Mouse (Mus musculus): ENCODE data around the gene Akt1s1.

Akt1s1 gene

DNA sequence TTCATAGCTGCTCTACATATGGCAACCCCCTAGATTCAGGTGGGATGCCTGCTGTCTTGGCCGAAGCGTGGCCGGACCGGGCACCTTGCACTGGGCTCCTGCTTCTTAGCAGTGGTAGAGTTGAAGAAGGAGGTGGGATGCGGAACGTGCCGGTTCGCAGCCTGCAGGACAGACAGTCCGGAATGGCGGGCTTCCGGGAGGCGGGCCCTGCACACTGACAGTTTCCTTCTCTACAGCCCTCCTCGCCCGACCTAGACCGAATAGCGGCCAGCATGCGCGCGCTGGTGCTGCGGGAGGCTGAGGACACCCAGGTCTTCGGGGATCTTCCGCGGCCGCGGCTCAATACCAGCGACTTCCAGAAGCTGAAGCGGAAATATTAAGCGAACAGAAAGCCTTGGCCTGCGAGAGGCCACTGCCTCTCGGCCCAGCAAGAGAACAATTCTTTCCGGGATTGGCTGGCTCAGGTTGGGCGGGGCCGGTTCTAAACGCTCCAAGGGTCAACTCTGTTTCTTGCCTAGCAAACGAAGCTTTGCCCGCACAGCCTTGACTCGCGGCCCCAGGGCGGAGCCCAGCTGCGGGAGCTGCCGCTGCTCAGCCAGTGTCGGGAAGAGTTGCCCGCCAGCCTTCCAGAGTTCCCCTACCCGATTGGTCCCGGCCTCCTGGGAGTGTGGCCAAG, 5.7 kb downstream of the Akt1s1 start:
- peak; percentile 93 for DNase-seq

DNA sequence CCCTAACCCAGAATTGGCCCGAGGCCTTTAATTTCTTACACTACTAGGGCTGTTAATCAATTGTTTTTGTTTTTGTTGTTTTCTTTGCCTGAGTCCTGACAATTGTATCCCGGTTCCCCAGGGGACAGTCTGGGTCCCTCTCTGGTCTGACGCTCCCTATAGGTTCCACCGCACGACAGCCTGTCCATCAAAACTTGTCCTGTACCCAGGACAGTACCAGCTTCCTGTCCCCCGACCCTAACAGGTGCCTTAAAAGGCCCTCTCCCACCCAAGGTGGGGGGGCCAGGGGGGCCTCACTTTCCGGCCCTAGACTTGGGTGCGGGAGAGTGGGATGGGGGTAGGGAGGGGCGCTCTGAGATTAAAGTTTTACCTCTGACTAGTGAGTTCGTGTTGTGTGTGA, 6.2 kb downstream of the Akt1s1 start:
- no peak for DNase-seq

DNA sequence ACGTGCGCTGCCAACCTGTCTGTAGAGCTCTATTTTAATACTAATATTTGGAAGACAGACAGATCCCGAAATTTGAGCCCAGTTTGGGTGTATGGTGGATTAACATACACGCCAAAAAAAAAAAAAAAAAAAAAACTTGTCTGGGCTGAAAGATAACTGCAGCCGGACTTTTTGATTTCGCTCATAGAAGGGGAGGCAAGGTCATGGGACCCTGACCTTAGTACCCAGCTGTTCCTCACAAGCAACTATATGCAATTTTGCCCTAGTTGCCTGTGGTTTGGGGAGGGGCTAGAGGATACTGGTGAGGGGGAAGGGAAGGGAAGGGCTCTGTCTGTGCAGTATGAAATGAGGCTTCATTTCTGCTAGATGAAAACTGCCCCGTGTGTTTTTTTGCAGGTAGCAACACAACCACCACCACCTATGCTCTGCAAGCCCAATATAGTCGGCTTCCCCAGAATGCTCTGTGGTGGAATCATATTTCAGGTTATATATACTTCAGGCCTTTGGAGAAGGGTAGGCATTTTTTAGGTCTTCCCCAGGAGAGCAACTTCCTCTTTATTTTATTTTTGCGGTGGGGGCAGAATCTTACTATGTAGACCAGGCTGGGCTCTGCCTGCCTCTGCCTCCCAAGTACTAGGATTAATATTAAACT, 7.6 kb downstream of the Akt1s1 start:
- no peak for DNase-seq

DNA sequence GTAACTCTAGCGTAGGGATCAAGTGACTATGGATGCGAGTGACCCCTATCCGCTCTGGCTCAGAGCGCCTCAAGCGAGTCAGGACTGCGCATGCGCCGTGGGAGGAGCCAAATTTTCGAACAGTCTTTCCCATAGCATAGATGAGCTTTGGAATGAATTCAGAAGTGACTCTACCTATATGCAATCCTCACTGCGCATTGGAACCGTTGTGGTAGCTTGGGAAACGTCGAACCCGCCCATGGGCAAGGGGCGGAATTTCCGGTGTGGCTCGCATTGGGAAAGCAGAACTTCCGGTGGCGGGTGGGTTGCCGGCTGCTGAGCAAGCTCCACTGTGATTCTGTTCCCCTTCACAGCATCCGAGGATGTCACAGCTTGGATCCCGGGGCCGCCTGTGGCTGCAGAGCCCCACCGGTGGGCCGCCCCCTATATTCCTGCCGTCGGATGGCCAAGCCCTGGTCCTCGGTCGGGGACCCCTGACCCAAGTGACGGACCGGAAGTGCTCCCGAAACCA, 8.3 kb downstream of the Akt1s1 start, which contains the start of gene Pnkp:
Gene Pnkp, plus strand, starts transcription at position 98 of the 511 bp plus-strand sequence.
- peak; percentile 89 for DNase-seq

DNA sequence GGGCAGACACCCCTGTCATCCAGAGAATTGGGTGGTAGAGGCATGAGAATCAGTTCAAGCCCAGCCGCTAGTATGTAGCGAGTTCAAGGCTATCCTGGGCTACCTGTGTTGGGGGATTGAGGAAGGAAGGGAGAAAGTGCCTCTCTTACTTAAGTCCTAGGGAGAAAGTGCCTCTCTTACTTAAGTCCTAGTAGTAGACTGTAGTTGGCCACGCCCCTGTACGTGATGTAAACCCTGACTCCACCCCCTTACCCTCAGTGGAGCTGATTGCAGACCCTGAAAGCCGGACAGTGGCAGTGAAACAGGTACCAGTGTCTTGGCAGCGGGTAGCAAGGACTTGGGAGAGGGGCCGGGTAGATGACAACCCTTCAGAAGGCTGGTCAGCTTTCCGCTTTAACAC, 9.1 kb downstream of the Akt1s1 start:
- peak; percentile 84 for DNase-seq

DNA sequence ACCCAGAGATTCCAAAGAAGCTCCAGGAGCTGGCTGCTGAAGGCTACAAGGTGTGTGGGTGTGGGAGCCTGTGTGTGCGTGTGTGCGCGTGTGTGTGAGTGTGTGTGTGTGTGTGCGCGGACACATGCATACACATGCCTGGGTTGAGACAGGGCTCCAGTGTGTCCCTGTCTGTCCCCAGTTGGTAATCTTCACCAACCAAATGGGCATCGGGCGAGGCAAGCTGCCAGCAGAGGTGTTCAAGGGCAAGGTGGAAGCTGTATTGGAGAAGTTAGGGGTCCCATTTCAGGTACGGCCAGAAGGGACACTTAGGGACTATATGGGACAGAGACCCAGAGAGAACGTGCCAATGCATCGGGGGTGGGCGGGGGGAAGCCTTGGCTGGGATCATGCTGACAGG, 11.1 kb downstream of the Akt1s1 start:
- DNase-seq = no peak

DNA sequence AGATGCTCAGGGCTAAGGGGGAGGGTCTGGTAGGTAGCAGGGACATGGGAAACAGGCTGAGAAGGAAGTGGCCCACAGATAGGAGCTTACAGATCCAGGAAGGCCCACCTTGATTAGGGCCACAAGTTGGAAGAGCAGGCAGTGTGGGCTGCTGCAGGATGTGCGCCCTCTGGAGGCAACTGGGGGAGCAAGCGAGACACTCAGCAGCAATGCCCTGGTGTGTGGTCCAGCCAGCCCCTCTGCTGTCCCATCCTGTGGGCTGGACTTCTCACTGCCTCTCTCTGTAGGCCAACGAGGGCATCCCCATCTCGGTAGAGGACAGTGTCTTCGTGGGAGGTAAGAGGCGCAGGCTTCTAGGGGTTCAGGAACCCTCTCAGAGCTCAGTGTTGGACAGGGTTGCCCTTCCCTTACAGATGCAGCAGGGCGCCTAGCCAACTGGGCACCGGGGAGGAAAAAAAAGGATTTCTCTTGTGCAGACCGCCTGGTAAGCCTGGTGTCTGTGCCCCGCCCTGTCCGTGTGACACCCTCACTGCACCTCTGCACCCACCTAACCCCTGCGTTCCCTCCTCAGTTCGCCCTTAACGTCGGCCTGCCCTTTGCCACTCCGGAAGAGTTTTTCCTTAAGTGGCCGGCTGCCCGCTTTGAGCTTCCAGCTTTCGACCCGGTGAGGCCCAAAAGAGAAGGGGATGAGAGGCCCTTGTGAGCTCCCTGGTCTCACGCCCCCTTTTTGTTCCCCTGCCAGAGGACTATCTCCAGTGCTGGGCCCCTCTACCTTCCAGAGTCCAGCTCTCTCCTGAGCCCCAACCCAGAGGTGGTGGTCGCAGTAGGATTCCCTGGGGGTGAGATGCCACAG, 12.0 kb downstream of the Akt1s1 start:
- DNase-seq = peak; percentile 75

DNA sequence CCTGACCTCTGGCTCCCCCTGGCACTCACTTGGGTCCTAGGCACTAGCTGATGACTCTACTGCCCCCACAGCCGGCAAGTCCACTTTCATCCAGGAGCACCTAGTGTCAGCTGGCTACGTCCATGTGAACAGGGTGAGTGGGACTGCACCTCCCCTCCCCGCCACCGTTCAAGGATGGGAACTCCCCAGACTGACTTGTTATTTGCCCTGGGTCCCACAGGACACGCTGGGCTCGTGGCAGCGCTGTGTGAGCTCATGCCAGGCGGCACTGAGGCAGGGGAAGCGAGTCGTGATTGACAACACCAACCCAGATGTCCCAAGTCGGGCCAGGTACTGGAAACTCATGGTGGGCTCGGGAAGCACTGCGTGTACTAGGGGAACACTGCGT, 12.6 kb downstream of the Akt1s1 start:
- DNase-seq = no peak

DNA sequence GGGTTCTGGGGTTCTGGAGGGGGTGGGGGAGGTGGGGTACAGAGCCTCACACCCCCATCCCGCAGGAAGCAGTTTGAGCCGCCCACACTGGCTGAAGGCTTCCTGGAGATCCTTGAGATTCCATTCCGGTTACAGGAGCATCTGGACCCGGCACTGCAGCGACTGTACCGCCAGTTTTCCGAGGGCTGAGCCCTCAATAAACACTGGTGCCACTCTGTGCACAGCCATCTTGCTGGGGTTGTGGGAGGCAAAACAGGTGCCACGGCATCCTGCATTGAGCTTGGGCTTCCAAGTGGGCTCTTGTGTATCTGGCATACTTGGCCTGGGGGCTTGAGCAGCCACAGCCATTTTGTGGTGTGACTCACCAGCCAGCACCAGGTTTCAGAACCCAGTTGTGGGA, 13.6 kb downstream of the Akt1s1 start:
- no peak for DNase-seq

DNA sequence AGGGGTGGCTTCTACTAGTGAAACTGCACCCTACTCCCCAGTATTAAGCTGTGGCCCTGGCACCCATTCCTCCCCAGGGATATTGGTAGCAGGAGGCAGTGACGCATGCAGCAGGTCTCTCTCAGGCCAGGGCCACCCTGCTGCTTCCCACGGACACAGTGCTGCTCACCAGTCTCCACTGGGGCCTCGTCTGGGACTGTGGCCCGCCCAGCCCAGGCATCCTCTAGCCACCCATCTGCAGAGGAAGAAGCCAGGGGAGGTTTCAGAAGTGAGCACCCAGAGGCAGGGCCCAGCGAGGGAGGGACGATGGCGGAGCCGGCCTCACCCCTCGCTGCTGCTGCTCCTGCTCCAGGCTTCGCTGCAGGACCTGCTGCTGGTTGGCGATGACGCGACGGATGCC, 14.4 kb downstream of the Akt1s1 start:
- DNase-seq = no peak

DNA sequence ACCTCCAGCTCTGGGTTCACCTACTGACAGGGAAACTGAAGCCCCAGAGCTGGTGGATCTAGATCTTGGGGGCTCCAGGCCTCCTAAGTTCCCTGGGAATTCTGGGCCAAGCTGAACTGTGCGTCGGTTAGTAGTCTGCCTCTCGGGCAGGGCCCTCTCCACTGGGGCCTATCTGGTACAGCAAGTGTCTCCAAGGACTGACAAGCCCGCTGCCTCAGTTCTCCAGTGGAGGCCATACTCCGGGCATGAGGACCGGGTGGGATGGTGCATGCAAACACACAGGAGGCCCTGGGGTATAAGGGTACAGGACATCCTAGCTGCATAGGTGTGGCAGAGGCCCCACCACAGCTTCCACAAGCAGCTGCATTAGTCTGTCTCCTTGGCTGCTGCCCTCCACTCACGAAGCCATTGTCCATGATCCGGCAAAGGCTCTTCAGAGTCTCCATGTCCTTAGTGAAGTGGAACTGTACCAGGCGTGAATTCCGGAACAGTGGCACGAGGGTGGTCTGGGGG, 15.2 kb downstream of the Akt1s1 start:
- DNase-seq = no peak

DNA sequence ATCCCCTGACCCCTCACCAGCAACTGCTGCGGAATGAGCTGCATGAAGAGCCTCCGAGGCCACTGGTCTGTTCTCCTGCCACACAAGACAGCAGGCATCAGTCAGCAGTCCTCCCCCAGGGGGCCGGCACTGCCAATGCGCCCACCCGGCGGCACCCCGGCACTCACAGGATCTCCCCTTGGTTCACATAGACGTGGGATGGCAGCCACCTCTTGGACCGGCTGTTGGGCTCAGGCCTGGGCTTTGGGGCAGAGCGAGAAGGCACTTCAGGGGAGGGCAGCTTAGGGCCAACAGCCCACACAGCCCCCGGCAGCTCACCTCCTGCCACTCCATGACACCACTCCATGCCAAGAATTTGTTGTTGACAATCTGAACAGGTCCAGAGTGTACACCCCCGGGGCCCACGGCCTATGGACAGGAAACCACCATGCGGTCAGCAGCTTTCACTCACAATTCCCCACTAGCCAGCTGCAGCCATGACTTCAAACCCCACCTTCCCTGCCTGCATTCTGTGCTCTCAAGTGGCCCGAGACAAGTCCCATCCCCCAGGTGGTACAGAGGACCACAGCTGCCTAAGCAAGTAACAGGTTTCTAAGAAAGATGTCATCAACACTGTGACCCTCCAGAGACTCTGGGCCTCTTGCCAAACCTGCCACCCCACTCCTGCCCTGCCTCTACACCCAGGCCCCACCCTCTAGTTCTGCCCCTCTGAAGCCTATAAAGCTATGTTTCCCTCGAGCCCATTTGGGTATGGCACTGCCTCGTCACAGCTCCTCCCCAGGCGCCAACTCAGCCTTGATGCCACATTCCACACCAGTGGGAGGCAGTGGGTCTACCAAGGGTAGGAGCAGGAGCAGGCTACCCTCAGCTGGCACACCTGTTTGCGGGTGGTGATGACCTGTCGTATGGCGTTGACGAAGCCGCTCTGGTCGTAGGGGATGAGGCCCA, 16.1 kb downstream of the Akt1s1 start:
- no peak for DNase-seq

DNA sequence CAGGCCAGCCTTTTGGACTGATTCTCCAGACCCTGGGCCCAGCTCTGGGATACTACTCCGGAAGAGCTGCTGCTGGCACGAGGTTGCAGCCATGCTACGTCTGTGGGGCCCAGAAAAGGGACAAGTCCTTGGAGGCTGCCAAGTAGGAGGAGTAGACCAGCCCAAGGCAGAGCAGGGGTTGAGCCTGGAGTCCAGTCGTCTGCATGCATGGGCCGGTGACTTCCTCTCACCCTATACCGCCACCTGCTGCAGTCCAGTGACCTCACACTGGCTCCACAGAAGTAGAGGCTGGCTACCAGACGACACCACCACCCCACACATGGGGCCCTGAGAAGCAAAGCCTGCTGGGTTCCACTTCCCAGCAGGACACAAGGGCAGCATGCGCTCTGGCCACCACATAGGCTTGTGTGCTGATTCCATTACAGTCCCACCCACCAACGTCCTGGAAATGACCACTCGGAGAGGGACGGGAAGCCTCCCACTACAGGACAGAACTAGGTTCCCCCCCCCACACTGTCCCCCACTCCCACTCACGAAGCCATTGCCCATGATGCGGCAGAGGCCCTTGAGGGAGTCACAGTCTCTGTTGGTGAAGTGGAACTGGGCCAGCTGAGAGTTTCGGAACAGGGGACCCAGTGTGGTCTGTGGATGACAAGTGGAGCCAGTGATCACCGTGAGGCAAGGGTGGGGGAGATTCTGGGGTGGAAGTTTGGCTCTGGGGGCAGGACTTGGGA, 17.7 kb downstream of the Akt1s1 start:
- peak; percentile 46 for DNase-seq

DNA sequence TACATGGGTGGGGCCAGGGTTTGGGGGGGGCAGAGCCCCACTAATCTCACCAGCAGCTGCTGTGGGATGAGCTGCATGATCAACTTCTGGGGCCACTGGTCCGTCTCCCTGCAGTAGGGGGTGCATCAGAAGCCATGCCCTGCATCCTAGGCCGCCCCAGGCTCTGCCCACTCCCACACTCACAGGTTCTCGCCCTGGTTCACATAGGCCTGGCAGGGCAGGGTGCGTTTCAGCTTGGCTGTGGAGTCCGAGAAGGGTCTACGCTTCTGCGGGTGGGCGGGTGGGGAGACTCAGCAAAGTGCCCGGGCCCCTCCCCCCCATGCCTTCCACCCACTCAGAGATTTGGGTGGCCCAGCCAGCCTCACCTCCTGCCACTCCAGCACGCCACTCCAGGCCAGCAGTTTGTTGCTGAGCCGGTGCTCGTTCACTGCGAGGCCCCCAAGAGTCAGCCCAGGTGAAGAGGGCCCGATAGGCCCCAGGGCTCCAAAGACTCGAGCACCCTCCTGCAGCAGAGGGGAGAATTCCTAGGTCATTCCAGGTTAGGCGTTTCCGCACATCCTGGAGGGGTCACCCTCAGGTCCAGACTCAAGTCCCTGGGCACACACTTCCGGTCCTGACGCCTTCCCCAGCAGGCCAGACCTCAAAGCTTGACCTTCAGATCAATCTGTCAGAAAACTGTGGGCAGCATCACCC, 18.4 kb downstream of the Akt1s1 start:
- no peak for DNase-seq

DNA sequence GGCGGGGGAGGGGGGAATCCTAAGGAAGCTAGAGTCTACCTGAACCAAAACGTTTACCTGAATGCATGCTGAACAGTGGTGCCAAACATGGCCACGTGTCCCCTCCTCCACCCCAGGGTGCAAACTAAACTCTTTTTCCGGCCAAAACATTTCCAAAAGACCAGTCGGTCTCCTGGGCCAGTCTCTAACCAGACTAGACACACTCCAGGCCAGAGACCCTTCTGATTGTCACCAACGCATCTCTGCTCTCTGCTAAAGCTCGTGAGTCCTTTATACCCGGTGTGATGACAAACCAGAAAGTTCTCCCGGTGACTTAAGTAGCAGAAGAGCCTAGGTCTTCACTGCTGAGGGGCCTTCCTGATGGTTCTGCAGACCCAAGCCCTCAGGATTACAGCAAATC, 19.0 kb downstream of the Akt1s1 start:
- no peak for DNase-seq

DNA sequence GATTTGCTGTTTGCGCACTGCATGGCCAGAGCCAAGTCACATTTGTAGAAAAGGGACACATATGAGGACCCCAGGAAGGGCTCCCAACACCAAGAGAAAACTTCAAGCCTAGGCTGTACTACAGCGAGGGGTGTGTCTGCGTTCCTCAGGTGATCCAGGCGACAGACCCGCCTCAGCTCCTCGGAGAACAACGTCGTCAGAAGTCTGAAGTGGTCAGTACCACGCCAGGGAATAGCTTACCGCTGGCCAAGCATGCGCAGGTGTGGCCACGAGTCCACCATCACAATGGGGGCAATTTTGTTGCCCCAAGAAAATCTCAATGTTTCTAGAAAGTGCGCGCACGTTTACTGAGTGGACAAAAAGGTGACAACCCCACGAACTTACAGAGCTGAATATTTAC, 19.7 kb downstream of the Akt1s1 start:
- DNase-seq = no peak

DNA sequence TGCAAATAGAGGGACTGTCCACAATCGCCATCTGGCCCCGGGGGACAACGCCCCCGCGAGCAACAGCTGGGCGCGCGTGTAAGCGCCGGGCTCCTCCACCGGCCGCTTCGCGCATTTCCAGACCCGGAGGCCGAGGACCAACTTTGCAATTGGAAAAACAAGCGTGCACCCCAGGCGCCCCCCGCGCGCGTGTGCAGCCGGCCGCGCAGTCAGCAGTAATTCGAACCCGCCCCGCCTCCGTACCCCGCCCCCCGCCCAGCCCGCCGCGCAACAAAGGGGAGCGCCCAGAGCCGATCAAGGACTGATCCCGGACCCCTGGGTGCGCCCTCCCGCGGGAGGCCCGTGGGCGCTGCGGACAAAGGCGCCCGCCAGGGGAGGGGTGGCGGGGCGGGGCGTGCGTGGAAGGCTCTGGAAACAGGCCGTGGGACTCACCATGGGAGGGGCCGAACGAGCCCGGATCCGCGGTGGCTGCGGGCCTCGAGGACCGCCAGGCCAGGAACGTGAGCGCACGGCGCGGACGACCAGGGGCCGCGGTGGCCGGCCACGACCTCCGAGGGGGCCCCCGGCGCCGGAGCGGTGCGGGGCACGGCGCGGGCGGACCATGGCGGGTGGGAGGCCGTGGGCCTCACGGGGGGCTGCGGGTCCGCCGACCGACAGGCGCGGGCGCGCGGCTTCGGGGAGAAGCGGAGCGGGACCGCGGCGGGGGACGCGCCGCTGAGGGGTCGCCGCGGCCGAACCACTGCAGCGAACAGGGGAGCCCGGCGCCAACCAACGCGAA, 20.3 kb downstream of the Akt1s1 start:
- DNase-seq = peak; percentile 74

DNA sequence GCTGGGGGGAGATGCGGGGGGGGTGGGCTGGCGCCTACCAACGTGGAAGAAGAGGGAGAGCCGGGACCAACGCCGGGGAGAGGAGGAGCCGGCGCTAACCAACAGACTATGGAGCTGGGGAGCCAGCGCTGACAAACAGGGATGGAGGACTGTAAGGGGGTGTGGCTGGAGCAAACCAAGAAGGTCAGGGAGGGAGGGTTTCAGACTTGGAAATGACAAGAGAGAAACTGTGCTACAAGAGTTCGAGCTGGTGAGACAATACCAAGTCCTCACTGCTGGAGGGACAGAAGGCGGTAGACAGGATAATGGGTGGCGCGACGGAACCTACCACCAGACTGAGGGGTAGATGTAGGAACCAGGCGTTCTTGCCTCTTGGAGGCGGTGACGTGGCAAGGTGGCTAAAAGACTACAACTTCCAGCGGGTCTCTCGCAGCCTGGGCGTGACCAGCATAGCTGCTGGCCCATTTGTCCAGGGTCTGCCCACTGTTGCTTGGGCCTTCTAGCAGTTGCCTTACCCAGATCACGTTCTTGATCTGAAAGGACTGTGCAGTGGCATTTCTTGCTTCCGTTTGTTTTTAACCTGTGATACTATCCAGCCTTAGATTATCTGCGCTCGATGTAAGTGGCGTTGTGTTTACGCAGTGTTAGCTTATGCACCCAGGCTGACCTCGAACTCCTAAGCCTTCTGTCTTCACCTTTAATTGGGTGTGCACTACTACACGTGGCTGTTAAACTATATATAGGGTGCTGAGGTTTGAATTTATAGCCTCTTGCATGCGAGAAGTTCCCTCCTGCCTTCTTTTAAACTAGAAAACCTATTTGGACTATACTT, 21.1 kb downstream of the Akt1s1 start, which contains the start of gene Ptov1:
Gene Ptov1, minus strand, starts transcription at position 92 of the 832 bp plus-strand sequence.
- peak; percentile 88 for DNase-seq

DNA sequence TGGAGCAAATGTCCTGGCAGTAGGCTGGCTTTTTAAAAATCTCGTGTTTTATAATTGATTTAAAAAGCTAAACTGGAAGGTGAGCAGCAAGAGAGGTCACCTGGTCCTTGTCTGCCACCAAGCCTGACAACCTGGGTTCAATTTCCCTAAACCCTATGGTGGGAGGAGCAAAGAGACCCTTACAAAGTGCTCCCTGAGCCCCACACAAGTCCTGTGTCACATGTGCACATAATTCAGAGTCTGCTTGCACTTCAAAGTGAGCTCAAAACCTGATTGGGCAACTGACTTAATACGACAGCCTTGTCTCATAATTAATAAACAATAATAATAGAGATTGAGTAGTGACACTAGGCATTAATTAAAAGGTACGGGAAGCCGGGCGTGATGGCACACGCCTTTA, 21.8 kb downstream of the Akt1s1 start:
- DNase-seq = no peak
